Mouse (Mus musculus) embryonic fibroblast, embryonic 13.5 days (primary cell): ENCODE measurements at regions not wholly inside any gene's neighbourhood (a gene's known extent, or its start where the extent isn't known, plus 50 kb on each side); places are given as distances from the start of the nearest gene placed in this dataset.

Experiments used
- CTCF ChIP-seq: IDR thresholded peaks from 2 replicates; pipeline ENCODE4 v1.5.1; 2011; ENCODE audit warnings: mild to moderate bottlenecking, control low read depth, low read length, moderate library complexity, borderline replicate concordance; ENCODE audit not compliant: insufficient read depth
- POLR2A ChIP-seq: IDR thresholded peaks from 2 replicates; pipeline ENCODE4 v1.6.1; 2011; ENCODE audit warnings: low read depth, mild to moderate bottlenecking, control low read depth, low read length, moderate library complexity

DNA sequence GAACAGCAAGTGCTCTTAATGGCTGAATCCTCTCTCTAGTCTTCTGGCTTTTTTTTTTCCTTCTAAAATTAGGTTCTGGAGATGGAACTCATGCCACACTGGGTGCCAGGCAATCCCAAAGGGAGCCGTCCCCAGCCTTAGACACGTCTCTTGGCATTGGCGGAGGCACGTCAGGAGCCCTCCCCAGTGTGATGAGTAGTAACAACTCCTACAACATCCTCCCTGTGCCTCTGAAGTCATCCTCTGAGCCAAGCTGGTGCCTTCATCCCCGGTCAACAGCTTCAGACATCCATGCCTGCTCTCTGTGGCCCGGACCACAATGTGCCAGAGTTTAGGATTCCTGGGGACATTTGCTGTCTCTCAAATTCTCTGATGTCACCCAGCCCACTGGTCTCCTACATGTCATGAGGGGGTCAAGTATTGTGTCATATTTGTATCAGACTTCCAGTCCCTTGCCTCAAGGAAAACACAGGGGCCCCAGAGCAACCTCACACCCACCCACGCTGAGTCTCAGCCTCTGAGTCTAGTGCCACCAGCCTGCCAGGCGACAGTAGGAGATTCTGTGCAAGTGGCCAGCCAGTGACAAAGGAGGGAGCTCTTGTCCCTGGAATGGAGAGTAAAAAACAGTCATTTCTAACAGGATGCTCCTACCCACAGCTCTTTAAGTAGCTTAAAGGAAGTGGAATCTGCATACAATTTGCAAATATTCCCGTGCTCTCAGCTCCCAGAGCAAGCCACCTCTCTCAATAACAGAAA lies 144.5 kb upstream of the Kcnab2 start:
- no peak for TF ChIP-seq POLR2A
- no peak for TF ChIP-seq CTCF
